Mouse (Mus musculus) lung, postnatal 0 days (tissue): Measurements from ENCODE around the gene Fam110c.

Experiments
- CTCF ChIP-seq: IDR thresholded peaks from 2 replicates; pipeline ENCODE4 v1.5.1; 2016; ENCODE audit warnings: antibody characterized with exemption, mild to moderate bottlenecking
- EP300 ChIP-seq: IDR thresholded peaks from 2 replicates; pipeline ENCODE4 v1.6.1; 2016; ENCODE audit warnings: antibody characterized with exemption, mild to moderate bottlenecking, control low read depth

DNA sequence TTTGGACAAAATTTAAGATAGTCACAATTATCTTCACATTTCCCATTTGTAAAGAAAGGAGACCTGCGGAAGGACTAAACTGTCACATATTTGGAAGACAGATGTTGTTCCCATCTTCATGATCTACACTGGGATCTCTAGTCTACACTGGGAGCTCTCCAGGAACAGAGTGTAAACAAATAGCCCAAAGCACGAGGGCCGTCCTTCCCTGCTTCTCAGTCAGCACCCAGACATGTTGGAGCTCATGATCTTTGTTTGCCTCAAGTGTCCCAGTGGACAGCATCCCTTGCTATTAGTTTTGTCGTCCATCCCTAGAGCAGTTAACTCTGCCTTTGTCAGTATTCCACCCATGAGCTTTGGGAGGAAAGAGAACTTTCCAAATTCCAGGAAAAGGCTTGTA is 4.4 kb downstream of the Fam110c start:
- TF ChIP-seq CTCF, result no peak
- no peak for TF ChIP-seq EP300
